Mouse (Mus musculus) heart, embryonic 14.5 days (tissue): Measurements from ENCODE around the gene Il21r. TPM values are rescaled to one million over a fixed set of nuclear protein-coding genes. Genes with fewer than 3 reads are reported as not detected.

Experiments
- polyA plus RNA-seq: library from polyadenylated mRNA; unstranded; fragments of >200 nt; fragmentation: Nextera tagmentation; extraction: Ambion mirVana; gene quantifications from 2 replicates; pipeline ENCODE4 v1.2.1, GENCODE M21; 2014

Il21r gene
- polyA plus RNA-seq, 1 experiment from 2014 or later = not detected

Other genes starting within 250 kb of the Il21r start
- gene Kdm8, start 158.8 kb upstream of the Il21r start, polyA plus RNA-seq = 5.5 and 5.7 TPM in 2 replicates
- 101 and 120 TPM in 2 replicates for gene Nsmce1, start 111.8 kb upstream of the Il21r start, polyA plus RNA-seq
- 2.8 and 3.7 TPM in 2 replicates for gene Il4ra, start 51.3 kb upstream of the Il21r start, polyA plus RNA-seq
- 29.1 and 30.4 TPM in 2 replicates for gene Gtf3c1, start 104.4 kb downstream of the Il21r start, polyA plus RNA-seq
- 7.9 and 8.6 TPM in 2 replicates for gene D430042O09Rik, start 104.5 kb downstream of the Il21r start, polyA plus RNA-seq